Comparison of ENCODE assay signal across 8 mouse cellular contexts in the genomic region with DNA sequence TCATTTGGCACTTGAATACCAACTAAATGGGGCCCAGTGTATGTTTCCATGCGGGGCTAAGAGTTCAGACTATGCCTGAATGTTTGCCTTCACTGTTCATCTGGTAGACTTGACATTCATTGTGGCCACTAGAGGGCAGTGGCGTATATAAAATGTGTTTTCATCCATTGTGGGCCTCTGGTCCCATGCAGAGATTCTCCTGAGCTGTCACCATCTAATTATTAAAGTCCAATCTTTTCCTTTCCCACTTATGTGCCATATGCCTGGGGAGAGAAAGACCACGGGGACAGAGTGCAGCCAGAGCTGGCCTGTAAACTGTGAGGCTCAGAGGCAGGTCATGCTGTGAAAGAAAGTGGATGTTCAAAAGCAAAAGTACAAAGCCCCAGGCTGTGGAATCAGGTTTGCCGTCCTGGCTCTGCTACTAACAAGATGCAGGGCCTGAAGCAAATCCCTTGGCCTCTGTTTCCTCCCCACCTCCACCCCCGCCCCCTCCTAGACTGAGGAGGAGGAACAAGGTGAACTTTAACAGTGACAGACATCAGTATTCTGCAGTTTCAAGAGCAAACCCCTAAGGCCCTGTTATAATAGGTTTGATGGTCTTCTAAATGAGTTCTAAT.
DNase-seq lines count a peak whose midpoint lies in the region; ATAC-seq lines count a peak whose summit lies in the region.

No protein-coding gene starts in this region.

- H3K4me1 ChIP-seq in limb, embryonic 11.5 days (ENCODE audit: control insufficient read depth, insufficient read depth, low read length): peaks cover 10% of the 10 kb centered on the region
- 0 out of 2 replicates have a peak, but pooled peaks cover 6% of the 10 kb centered on the region for H3K4me1 ChIP-seq in stomach, embryonic 15.5 days

- DNase-seq in A20 (ENCODE audit: low read depth, low spot score) (peak; percentile 77), adipocyte (ENCODE audit: low spot score) (peak; percentile 85)
- DNase-seq in gastrocnemius, postnatal 10 days: peak; percentile 79
- peak; percentile 60 to 87 for DNase-seq in kidney, adult 8-10 months
- DNase-seq in limb, embryonic 11.5 days (ENCODE audit: low spot score): peak; percentile 89
- DNase-seq in naive thymus-derived CD4-positive, alpha-beta T cell, adult 2 months (ENCODE audit: low read depth): peak; percentile 91

- H3K36me3 ChIP-seq in limb, embryonic 11.5 days (ENCODE audit: control insufficient read depth, insufficient read depth, low read length): no peaks in the 10 kb centered on the region
- H3K36me3 ChIP-seq in stomach, embryonic 15.5 days: no peaks in the 10 kb centered on the region

- H3K4me3 ChIP-seq in limb, embryonic 11.5 days (ENCODE audit: low read depth, low read length): no peak overlapping the region
- no peak overlapping the region for H3K4me3 ChIP-seq in stomach, embryonic 15.5 days (replicated peaks)

- H3K27ac ChIP-seq in limb, embryonic 11.5 days (replicated peaks; ENCODE audit: low read depth, low read length): no peak overlapping the region
- H3K27ac ChIP-seq in stomach, embryonic 15.5 days: no peak overlapping the region

- H3K9me3 ChIP-seq in limb, embryonic 11.5 days (ENCODE audit: control insufficient read depth, low read length): no peaks in the 10 kb centered on the region
- no peaks in the 10 kb centered on the region for H3K9me3 ChIP-seq in stomach, embryonic 15.5 days

- H3K4me2 ChIP-seq in limb, embryonic 11.5 days (ENCODE audit: low read depth, severe bottlenecking): no peak overlapping the region
- H3K4me2 ChIP-seq in stomach, embryonic 15.5 days: no peak overlapping the region

- no peaks in the 10 kb centered on the region for H3K27me3 ChIP-seq in limb, embryonic 11.5 days (ENCODE audit: control insufficient read depth, insufficient read depth, low read length)
- H3K27me3 ChIP-seq in stomach, embryonic 15.5 days (replicated peaks): no peaks in the 10 kb centered on the region

- 9% methylated on average over 5 of the region's 5 CpGs for WGBS in limb, embryonic 11.5 days
- WGBS in stomach, embryonic 15.5 days: 13% methylated on average over 5 of the region's 5 CpGs

- peak; percentile 40 for ATAC-seq in common myeloid progenitor, adult 5-6 weeks (replicated peaks; ENCODE audit: low read depth, poor library complexity, severe bottlenecking)
- ATAC-seq in limb, embryonic 11.5 days (ENCODE audit: insufficient number of reproducible peaks, low FRiP score, low TSS enrichment, low read depth): peak; percentile 48; the same call in 1 of the 2 replicates
- ATAC-seq in stomach, embryonic 15.5 days (ENCODE audit: insufficient read depth, low FRiP score, low read depth): 0 out of 2 replicates have a peak, but pooled peaks have one; percentile 29

- no peak overlapping the region for H3K9ac ChIP-seq in limb, embryonic 11.5 days (ENCODE audit: low read length)
- H3K9ac ChIP-seq in stomach, embryonic 15.5 days: no peak overlapping the region
